Mouse (Mus musculus) E14TG2a.4 (cell line): ENCODE measurements around the gene Fbxl8.
"Not testable (repeated sequence)": the region's sequence is repeated elsewhere in the genome, so short reads cannot be mapped to it uniquely, and the experiment has no call there.

Experiments used
- CTCF ChIP-seq: conservative IDR thresholded peaks from 2 replicates; pipeline ENCODE4 v1.5.1; 2014; ENCODE audit warnings: low read length
- NANOG ChIP-seq: IDR thresholded peaks from 2 replicates; pipeline ENCODE4 v1.6.1; 2014; ENCODE audit warnings: borderline replicate concordance, low read length, mixed read lengths
- POU5F1 ChIP-seq: IDR thresholded peaks from 2 replicates; pipeline ENCODE4 v1.6.1; 2014; ENCODE audit warnings: low read length, borderline replicate concordance

DNA sequence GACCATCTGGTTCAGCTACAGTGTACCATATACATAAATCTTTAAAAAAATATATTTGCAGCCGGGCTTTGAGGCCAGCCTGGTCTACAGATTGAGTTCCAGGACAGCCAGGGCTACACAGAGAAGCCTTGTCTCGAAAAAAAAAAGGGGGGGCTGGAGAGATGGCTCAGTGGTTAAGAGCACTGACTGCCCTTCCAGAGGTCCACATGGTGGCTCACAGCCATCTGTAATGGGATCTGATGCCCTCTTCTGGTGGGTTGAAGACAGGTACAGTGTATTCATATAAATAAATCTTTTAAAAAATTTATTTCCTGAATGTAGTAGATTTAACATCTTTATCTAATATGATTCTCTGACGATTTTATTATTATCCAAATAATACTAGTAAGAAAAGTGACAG is 27.4 kb downstream of the Fbxl8 start:
- not testable (repeated sequence) for TF ChIP-seq CTCF, NANOG, POU5F1
